Mouse (Mus musculus): Measurements from ENCODE around the gene Slc29a1. TPM values are rescaled to one million over a fixed set of nuclear protein-coding genes. Genes with fewer than 3 reads are reported as not detected.

Gene Slc29a1
- polyA plus RNA-seq, 1 experiment from 2014 or later = 49.4 TPM

DNA sequence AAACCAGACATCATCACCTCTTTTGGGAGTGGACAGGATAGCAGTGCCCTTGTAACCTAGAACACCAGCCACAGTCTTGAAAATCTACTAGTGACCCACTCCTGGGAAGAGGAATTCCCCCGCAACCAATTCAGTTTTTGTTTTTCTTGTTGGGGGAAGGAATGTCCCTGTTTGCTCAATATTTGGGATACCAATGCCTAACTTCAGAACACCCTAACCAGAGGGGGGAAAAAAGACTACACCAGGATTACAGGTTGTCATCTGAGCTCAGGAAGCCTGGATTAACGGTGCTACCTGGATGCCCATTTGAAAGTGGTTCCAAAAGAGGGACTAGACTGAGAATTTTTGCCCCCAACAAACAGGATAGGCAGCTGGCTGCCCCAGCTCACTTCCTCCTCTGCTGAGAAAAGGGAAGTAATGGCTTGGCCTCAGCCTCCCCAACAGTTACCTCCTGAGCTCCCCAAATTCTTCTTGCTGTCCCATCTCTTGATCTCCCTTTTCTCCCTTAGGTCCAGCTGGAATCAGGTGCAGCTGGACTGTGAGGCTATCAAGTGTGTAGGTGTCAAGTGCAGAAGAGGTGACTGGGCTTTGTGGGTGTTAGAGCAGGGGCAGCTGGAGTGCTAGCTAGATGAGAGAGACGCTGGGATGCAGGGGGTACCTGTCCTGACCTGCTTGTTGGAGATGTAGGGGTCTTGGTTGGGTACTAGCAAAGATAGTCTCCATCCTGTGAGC is 42.7 kb downstream of the Slc29a1 start:
- 66% methylated on average over 3 of the region's 3 CpGs for WGBS
- no peaks in the 10 kb centered on the region for H3K36me3 ChIP-seq (ENCODE audit: control insufficient read depth, insufficient read depth, low read length)
- ATAC-seq (ENCODE audit: low FRiP score, low TSS enrichment) (no peak), DNase-seq (ENCODE audit: low spot score) (no peak)
- H3K4me1 ChIP-seq (replicated peaks; ENCODE audit: control insufficient read depth, insufficient read depth) = peaks cover 3% of the 10 kb centered on the region; the same call in 1 of the 2 replicates
- H3K4me3 ChIP-seq (ENCODE audit: low read depth, low read length) = peak overlapping the region; percentile 58
- H3K9ac ChIP-seq (ENCODE audit: low read length) = no peak overlapping the region
- H3K27ac ChIP-seq (replicated peaks) = no peak overlapping the region
- TF ChIP-seq CTCF (IDR thresholded peaks at IDR 0.05; ENCODE audit: low read depth) (no peak), EP300 (optimal IDR thresholded peaks at IDR 0.05) (no peak)
- no peaks in the 10 kb centered on the region for H3K27me3 ChIP-seq (ENCODE audit: control insufficient read depth, insufficient read depth, low read length)
- peak overlapping the region; percentile 73 for H3K4me2 ChIP-seq (replicated peaks; ENCODE audit: low read depth)
- H3K9me3 ChIP-seq (ENCODE audit: control insufficient read depth, low read length) = no peaks in the 10 kb centered on the region

- H3K4me1 ChIP-seq (replicated peaks; ENCODE audit: control insufficient read depth, insufficient read depth) = peaks cover 3% of the 10 kb centered on the region; the same call in 1 of the 2 replicates
- peak overlapping the region; percentile 73 for H3K4me2 ChIP-seq (replicated peaks; ENCODE audit: low read depth)
- peak overlapping the region; percentile 68 for H3K9ac ChIP-seq (ENCODE audit: low read length)
- ATAC-seq (ENCODE audit: low FRiP score, low TSS enrichment) = no peak
- no peaks in the 10 kb centered on the region for H3K9me3 ChIP-seq (ENCODE audit: control insufficient read depth, low read length)
- TF ChIP-seq EP300 (optimal IDR thresholded peaks at IDR 0.05) (no peak), CTCF (IDR thresholded peaks at IDR 0.05; ENCODE audit: low read depth) (no peak)
- H3K27me3 ChIP-seq (ENCODE audit: control insufficient read depth, insufficient read depth, low read length) = no peaks in the 10 kb centered on the region
- peak overlapping the region; percentile 58 for H3K4me3 ChIP-seq (ENCODE audit: low read depth, low read length)
- DNase-seq (ENCODE audit: low spot score) = no peak
- WGBS = 2% methylated on average over 14 of the region's 14 CpGs
- H3K36me3 ChIP-seq (ENCODE audit: control insufficient read depth, insufficient read depth, low read length) = no peaks in the 10 kb centered on the region
- H3K27ac ChIP-seq (replicated peaks) = no peak overlapping the region
Measured at GRCm38 (mm10) chr17:45556107-45556489, 43.3 kb downstream of the Slc29a1 start.

GRCm38 (mm10) chr17:45555452-45556106 is 43.8 kb downstream of the Slc29a1 start, which contains the start of gene Nfkbie:
Gene Nfkbie, plus strand, starts transcription at chr17:45555703.
- Histone ChIP-seq H3K9me3 (ENCODE audit: control insufficient read depth, low read length) (no peaks in the 10 kb centered on the region), H3K27me3 (ENCODE audit: control insufficient read depth, insufficient read depth, low read length) (no peaks in the 10 kb centered on the region), H3K27ac (replicated peaks) (no peak within 1 kb of the TSS), H3K36me3 (ENCODE audit: control insufficient read depth, insufficient read depth, low read length) (no peaks in the 10 kb centered on the region), H3K4me1 (replicated peaks; ENCODE audit: control insufficient read depth, insufficient read depth) (peaks cover 3% of the 10 kb centered on the region; the same call in 1 of the 2 replicates), H3K4me2 (replicated peaks; ENCODE audit: low read depth) (peak within 1 kb of the TSS; percentile 73), H3K4me3 (ENCODE audit: low read depth, low read length) (peak within 1 kb of the TSS; percentile 58), H3K9ac (ENCODE audit: low read length) (peak within 1 kb of the TSS; percentile 68)
- DNase-seq (ENCODE audit: low spot score) (peak; percentile 96), ATAC-seq (ENCODE audit: low FRiP score, low TSS enrichment) (peak; percentile 82)
- TF ChIP-seq EP300 (optimal IDR thresholded peaks at IDR 0.05) (no peak), CTCF (IDR thresholded peaks at IDR 0.05; ENCODE audit: low read depth) (no peak)
- WGBS = under 1% methylated on average over 39 of the region's 45 CpGs

GRCm38 (mm10) chr17:45554420-45554819 is 45.0 kb downstream of the Slc29a1 start:
- no peak for TF ChIP-seq CTCF (IDR thresholded peaks at IDR 0.05; ENCODE audit: low read depth)
- TF ChIP-seq EP300 (optimal IDR thresholded peaks at IDR 0.05) = no peak
- Histone ChIP-seq H3K36me3 (ENCODE audit: control insufficient read depth, insufficient read depth, low read length) (no peaks in the 10 kb centered on the region), H3K4me2 (replicated peaks; ENCODE audit: low read depth) (no peak overlapping the region), H3K9ac (ENCODE audit: low read length) (no peak overlapping the region), H3K4me1 (replicated peaks; ENCODE audit: control insufficient read depth, insufficient read depth) (peaks cover 3% of the 10 kb centered on the region; the same call in 1 of the 2 replicates), H3K27ac (replicated peaks) (no peak overlapping the region), H3K4me3 (ENCODE audit: low read depth, low read length) (no peak overlapping the region), H3K9me3 (ENCODE audit: control insufficient read depth, low read length) (no peaks in the 10 kb centered on the region), H3K27me3 (ENCODE audit: control insufficient read depth, insufficient read depth, low read length) (no peaks in the 10 kb centered on the region; the same call in 1 of the 2 replicates)
- 58% methylated on average over 1 of the region's 1 CpGs for WGBS
- ATAC-seq (ENCODE audit: low FRiP score, low TSS enrichment) (no peak), DNase-seq (ENCODE audit: low spot score) (no peak)

DNA sequence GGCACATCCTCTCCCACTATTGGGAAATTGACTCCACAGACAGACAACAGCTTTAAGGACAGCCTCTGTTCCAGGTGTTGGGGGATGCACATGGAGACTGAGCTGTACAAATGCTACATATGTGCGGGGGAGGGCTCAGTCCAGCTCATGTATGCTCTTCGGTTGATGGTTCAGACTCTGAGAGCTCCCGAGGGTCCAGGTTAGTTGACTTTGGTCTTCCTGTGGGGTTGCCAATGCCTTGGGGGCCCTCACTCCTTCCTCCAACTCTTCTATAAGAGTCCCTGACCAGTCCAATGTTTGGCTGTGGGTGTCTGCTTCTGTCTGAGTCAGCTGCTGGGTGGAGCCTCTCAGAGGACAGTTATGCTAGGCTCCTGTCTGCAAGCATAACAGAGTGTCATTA is 46.3 kb downstream of the Slc29a1 start:
- TF ChIP-seq CTCF (IDR thresholded peaks at IDR 0.05; ENCODE audit: low read depth) = no peak
- no peak for TF ChIP-seq EP300 (optimal IDR thresholded peaks at IDR 0.05)
- H3K4me1 ChIP-seq (replicated peaks; ENCODE audit: control insufficient read depth, insufficient read depth) = peaks cover 3% of the 10 kb centered on the region; the same call in 1 of the 2 replicates
- no peak overlapping the region for H3K9ac ChIP-seq (ENCODE audit: low read length)
- no peaks in the 10 kb centered on the region; the same call in 1 of the 2 replicates for H3K27me3 ChIP-seq (ENCODE audit: control insufficient read depth, insufficient read depth, low read length)
- no peak overlapping the region for H3K4me2 ChIP-seq (replicated peaks; ENCODE audit: low read depth)
- WGBS = 79% methylated on average over 3 of the region's 3 CpGs
- ATAC-seq (ENCODE audit: low FRiP score, low TSS enrichment) (no peak), DNase-seq (ENCODE audit: low spot score) (no peak)
- H3K36me3 ChIP-seq (ENCODE audit: control insufficient read depth, insufficient read depth, low read length) = no peaks in the 10 kb centered on the region
- no peak overlapping the region for H3K4me3 ChIP-seq (ENCODE audit: low read depth, low read length)
- no peaks in the 10 kb centered on the region for H3K9me3 ChIP-seq (ENCODE audit: control insufficient read depth, low read length)
- H3K27ac ChIP-seq (replicated peaks) = no peak overlapping the region

Data from stomach, postnatal 0 days (tissue).